Mouse (Mus musculus): ENCODE data around the gene Tbxa2r. TPM values are rescaled to one million over a fixed set of nuclear protein-coding genes. Genes with fewer than 3 reads are reported as not detected.

Tbxa2r gene
- polyA plus RNA-seq, 1 experiment: 310 TPM

GRCm38 (mm10) chr10:81366477-81367206, 38.1 kb downstream of the Tbxa2r start:
- H3K4me1 ChIP-seq (replicated peaks; ENCODE audit: control insufficient read depth, insufficient read depth, low read length): no peaks in the 10 kb centered on the region
- TF ChIP-seq POLR2A (IDR thresholded peaks at IDR 0.05; ENCODE audit: control insufficient read depth, extremely low read depth, insufficient read depth, low read length, poor library complexity): no peak
- TF ChIP-seq CTCF (IDR thresholded peaks at IDR 0.05; ENCODE audit: borderline replicate concordance, control insufficient read depth, extremely low read depth, insufficient read depth, low read length, poor library complexity): no peak
- DNase-seq: no peak
- no peak overlapping the region for H3K4me3 ChIP-seq (ENCODE audit: control insufficient read depth, insufficient read depth, low read length)
- no peak overlapping the region for H3K27ac ChIP-seq (ENCODE audit: control insufficient read depth, insufficient read depth, low read length)
- 77% methylated on average over 6 of the region's 6 CpGs for WGBS
- peaks cover 39% of the 10 kb centered on the region for H3K36me3 ChIP-seq (ENCODE audit: control insufficient read depth, insufficient read depth, low read length)
- no peaks in the 10 kb centered on the region for H3K27me3 ChIP-seq (ENCODE audit: control insufficient read depth, insufficient read depth, low read length)

- Histone ChIP-seq H3K27ac (ENCODE audit: control insufficient read depth, insufficient read depth, low read length) (no peak overlapping the region), H3K27me3 (ENCODE audit: control insufficient read depth, insufficient read depth, low read length) (no peaks in the 10 kb centered on the region), H3K4me3 (ENCODE audit: control insufficient read depth, insufficient read depth, low read length) (no peak overlapping the region), H3K36me3 (ENCODE audit: control insufficient read depth, insufficient read depth, low read length) (peaks cover 39% of the 10 kb centered on the region), H3K4me1 (replicated peaks; ENCODE audit: control insufficient read depth, insufficient read depth, low read length) (no peaks in the 10 kb centered on the region)
- TF ChIP-seq POLR2A (IDR thresholded peaks at IDR 0.05; ENCODE audit: control insufficient read depth, extremely low read depth, insufficient read depth, low read length, poor library complexity): no peak
- TF ChIP-seq CTCF (IDR thresholded peaks at IDR 0.05; ENCODE audit: borderline replicate concordance, control insufficient read depth, extremely low read depth, insufficient read depth, low read length, poor library complexity): no peak
- DNase-seq: no peak
- WGBS: 95% methylated on average over 6 of the region's 6 CpGs
These were observed 38.6 kb downstream of the Tbxa2r start for GRCm38 (mm10) chr10:81367207-81367495.

- peaks cover 9% of the 10 kb centered on the region for H3K36me3 ChIP-seq (ENCODE audit: control insufficient read depth, insufficient read depth, low read length)
- no peak overlapping the region for H3K27ac ChIP-seq (ENCODE audit: control insufficient read depth, insufficient read depth, low read length)
- no peak overlapping the region for H3K4me3 ChIP-seq (ENCODE audit: control insufficient read depth, insufficient read depth, low read length)
- H3K4me1 ChIP-seq (replicated peaks; ENCODE audit: control insufficient read depth, insufficient read depth, low read length): peaks cover 20% of the 10 kb centered on the region
- WGBS: 95% methylated on average over 10 of the region's 10 CpGs
- no peak for DNase-seq
- TF ChIP-seq POLR2A (IDR thresholded peaks at IDR 0.05; ENCODE audit: control insufficient read depth, extremely low read depth, insufficient read depth, low read length, poor library complexity) (no peak), CTCF (IDR thresholded peaks at IDR 0.05; ENCODE audit: borderline replicate concordance, control insufficient read depth, extremely low read depth, insufficient read depth, low read length, poor library complexity) (no peak)
- H3K27me3 ChIP-seq (ENCODE audit: control insufficient read depth, insufficient read depth, low read length): no peaks in the 10 kb centered on the region
These were observed 46.8 kb downstream of the Tbxa2r start for GRCm38 (mm10) chr10:81375322-81375721.

GRCm38 (mm10) chr10:81376561-81377361, 48.2 kb downstream of the Tbxa2r start:
- WGBS: 49% methylated on average over 6 of the region's 6 CpGs
- H3K27ac ChIP-seq (ENCODE audit: control insufficient read depth, insufficient read depth, low read length): no peak overlapping the region
- DNase-seq: peak; percentile 44
- H3K4me1 ChIP-seq (replicated peaks; ENCODE audit: control insufficient read depth, insufficient read depth, low read length): peaks cover 20% of the 10 kb centered on the region
- H3K4me3 ChIP-seq (ENCODE audit: control insufficient read depth, insufficient read depth, low read length): peak overlapping the region; percentile 73; the same call in 1 of the 2 replicates
- no peaks in the 10 kb centered on the region for H3K36me3 ChIP-seq (ENCODE audit: control insufficient read depth, insufficient read depth, low read length)
- no peaks in the 10 kb centered on the region for H3K27me3 ChIP-seq (ENCODE audit: control insufficient read depth, insufficient read depth, low read length)
- no peak for TF ChIP-seq CTCF (IDR thresholded peaks at IDR 0.05; ENCODE audit: borderline replicate concordance, control insufficient read depth, extremely low read depth, insufficient read depth, low read length, poor library complexity)
- no peak for TF ChIP-seq POLR2A (IDR thresholded peaks at IDR 0.05; ENCODE audit: control insufficient read depth, extremely low read depth, insufficient read depth, low read length, poor library complexity)

- Histone ChIP-seq H3K27me3 (ENCODE audit: control insufficient read depth, insufficient read depth, low read length) (no peaks in the 10 kb centered on the region), H3K36me3 (ENCODE audit: control insufficient read depth, insufficient read depth, low read length) (no peaks in the 10 kb centered on the region), H3K4me1 (replicated peaks; ENCODE audit: control insufficient read depth, insufficient read depth, low read length) (peaks cover 25% of the 10 kb centered on the region), H3K27ac (ENCODE audit: control insufficient read depth, insufficient read depth, low read length) (no peak overlapping the region), H3K4me3 (ENCODE audit: control insufficient read depth, insufficient read depth, low read length) (peak overlapping the region; percentile 73; the same call in 1 of the 2 replicates)
- WGBS: 3% methylated on average over 2 of the region's 2 CpGs
- TF ChIP-seq CTCF (IDR thresholded peaks at IDR 0.05; ENCODE audit: borderline replicate concordance, control insufficient read depth, extremely low read depth, insufficient read depth, low read length, poor library complexity) (no peak), POLR2A (IDR thresholded peaks at IDR 0.05; ENCODE audit: control insufficient read depth, extremely low read depth, insufficient read depth, low read length, poor library complexity) (no peak)
- no peak for DNase-seq
These were observed 48.8 kb downstream of the Tbxa2r start for GRCm38 (mm10) chr10:81377362-81377664.

- no peak for DNase-seq
- WGBS: 1% methylated on average over 58 of the region's 59 CpGs
- Histone ChIP-seq H3K27ac (ENCODE audit: control insufficient read depth, insufficient read depth, low read length) (peak within 1 kb of the TSS; percentile 36; the same call in 1 of the 2 replicates), H3K27me3 (ENCODE audit: control insufficient read depth, insufficient read depth, low read length) (no peaks in the 10 kb centered on the region), H3K4me1 (replicated peaks; ENCODE audit: control insufficient read depth, insufficient read depth, low read length) (peaks cover 28% of the 10 kb centered on the region), H3K4me3 (ENCODE audit: control insufficient read depth, insufficient read depth, low read length) (peak within 1 kb of the TSS; percentile 73), H3K36me3 (ENCODE audit: control insufficient read depth, insufficient read depth, low read length) (no peaks in the 10 kb centered on the region)
- TF ChIP-seq POLR2A (IDR thresholded peaks at IDR 0.05; ENCODE audit: control insufficient read depth, extremely low read depth, insufficient read depth, low read length, poor library complexity): no peak
- no peak for TF ChIP-seq CTCF (IDR thresholded peaks at IDR 0.05; ENCODE audit: borderline replicate concordance, control insufficient read depth, extremely low read depth, insufficient read depth, low read length, poor library complexity)
These were observed 49.4 kb downstream of the Tbxa2r start, which contains the start of gene Fzr1 for GRCm38 (mm10) chr10:81377793-81378552. Fzr1 (minus strand) TSS chr10:81378516.

All from thymus, adult 2 months (tissue).